Mouse (Mus musculus): ENCODE measurements around the gene Rnf144b.

- TF ChIP-seq GATA1 (IDR thresholded peaks at IDR 0.05; ENCODE audit: borderline replicate concordance, low read length): no peak
- no peak for TF ChIP-seq CTCF (IDR thresholded peaks at IDR 0.05; ENCODE audit: low read depth, low read length)
- TF ChIP-seq TAL1 (conservative IDR thresholded peaks at IDR 0.05; ENCODE audit: low read depth, low read length): no peak
Observed at GRCm38 (mm10) chr13:47238131-47238530, 115.7 kb downstream of the Rnf144b start.
